Mouse (Mus musculus) bone marrow macrophage, adult 2 months (primary cell): ENCODE measurements around the gene Ppp1r12b.

Experiments used
- CTCF ChIP-seq: IDR thresholded peaks from 2 replicates; pipeline ENCODE4 v1.5.1; 2012; ENCODE audit warnings: low read depth, mild to moderate bottlenecking, low read length, moderate library complexity
- POLR2A ChIP-seq: IDR thresholded peaks from 2 replicates; pipeline ENCODE4 v1.6.1; 2012; ENCODE audit warnings: mild to moderate bottlenecking, low read depth, low read length, borderline replicate concordance

GRCm38 (mm10) chr1:134902051-134902619 is 53.6 kb downstream of the Ppp1r12b start:
- TF ChIP-seq CTCF (no peak), POLR2A (no peak)
